Mouse (Mus musculus) lung, adult 2 months (tissue): ENCODE data around the gene Rps15.

Source experiments
- CTCF ChIP-seq: fragments of 200-500 bp; IDR thresholded peaks from 2 replicates; pipeline ENCODE4 v1.5.1; 2011; ENCODE audit warnings: mild to moderate bottlenecking, low read length, control low read depth; ENCODE audit not compliant: insufficient read depth
- POLR2A ChIP-seq: fragments of 200-500 bp; IDR thresholded peaks from 2 replicates; pipeline ENCODE4 v1.6.1; 2011; ENCODE audit warnings: low read depth, mild to moderate bottlenecking, control low read depth, low read length, borderline replicate concordance; ENCODE audit errors: extremely low read depth

GRCm38 (mm10) chr10:80258752-80259462 lies 33.3 kb upstream of the Rps15 start:
- TF ChIP-seq CTCF (no peak), POLR2A (no peak)
